Mouse (Mus musculus): ENCODE data around the gene Ccdc162.

DNA sequence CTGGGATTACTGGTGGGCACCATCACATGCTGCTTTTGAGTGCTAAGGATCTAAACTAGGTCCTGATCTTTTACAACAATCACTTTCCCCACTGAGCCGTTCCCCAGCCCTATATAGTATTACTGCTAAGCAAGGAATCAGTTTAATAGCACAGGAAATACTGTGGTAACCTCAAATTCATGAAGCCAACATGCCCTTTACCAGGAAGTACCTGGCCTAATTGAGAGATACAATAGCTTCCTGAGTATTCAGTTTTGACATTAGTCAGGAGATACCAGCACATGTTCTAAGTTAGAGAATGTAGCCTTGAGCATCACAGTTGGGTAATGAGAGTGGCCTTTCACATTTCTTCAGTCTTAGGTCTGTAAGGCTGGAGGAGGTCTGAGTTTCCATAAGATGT is 179.7 kb downstream of the Ccdc162 start:
- TF ChIP-seq CTCF (IDR thresholded peaks at IDR 0.05; ENCODE audit: low read depth) (no peak), EP300 (optimal IDR thresholded peaks at IDR 0.05) (no peak)

Data from stomach, postnatal 0 days (tissue).